Mouse (Mus musculus): ENCODE measurements around the gene Ccin.

The Ccin gene

DNA sequence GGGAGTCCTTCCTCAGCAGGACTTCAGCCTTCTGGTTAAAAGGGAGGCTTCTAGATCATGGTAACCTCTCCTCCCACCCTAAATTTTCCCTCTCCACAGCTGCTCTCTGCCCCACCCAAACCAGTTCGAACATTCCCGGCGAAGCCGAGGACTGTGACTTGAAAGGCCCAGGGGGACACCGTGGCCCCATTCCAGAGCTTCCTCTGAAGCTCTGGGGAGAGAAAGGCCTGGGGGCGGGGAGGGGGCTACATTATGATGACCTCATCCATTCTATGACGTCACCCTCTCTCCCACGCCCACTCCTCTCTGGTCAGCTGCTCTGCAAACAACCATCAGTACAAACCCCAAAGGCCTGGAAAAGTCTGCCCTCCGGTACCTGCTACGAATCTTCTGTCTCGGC lies at the start of gene Ccin:
TSS of gene Ccin (plus strand) at position 303 of the 400 bp plus-strand sequence.
- DNase-seq: no peak

GRCm38 (mm10) chr4:43936186-43936585 lies 47.1 kb upstream of the Ccin start:
- DNase-seq: no peak

GRCm38 (mm10) chr4:43936749-43937674 lies 46.3 kb upstream of the Ccin start:
- no peak for DNase-seq

DNA sequence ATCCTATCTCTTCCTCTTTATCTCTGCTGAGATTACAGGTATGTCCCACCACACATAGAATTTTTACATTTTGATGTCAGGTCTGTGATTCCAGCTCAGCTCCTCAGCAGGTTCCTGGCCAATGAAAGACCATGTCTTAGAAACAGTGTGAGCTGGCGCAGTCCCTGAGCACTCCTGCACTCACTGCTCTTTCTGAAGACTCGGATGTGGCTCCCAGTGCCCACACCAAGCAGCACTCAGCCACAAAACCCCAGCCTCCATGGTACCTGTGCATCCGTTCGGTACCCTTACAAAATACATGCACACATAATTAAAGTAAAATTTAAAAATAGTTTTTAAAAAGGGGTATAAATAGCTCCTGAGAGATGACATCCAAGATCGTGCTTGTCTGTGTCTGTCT lies 42.0 kb upstream of the Ccin start:
- DNase-seq: no peak

- DNase-seq: no peak
Observed at GRCm38 (mm10) chr4:43942421-43942820, 40.9 kb upstream of the Ccin start.

- DNase-seq: no peak
Observed at GRCm38 (mm10) chr4:43947571-43947970, 35.7 kb upstream of the Ccin start.

DNA sequence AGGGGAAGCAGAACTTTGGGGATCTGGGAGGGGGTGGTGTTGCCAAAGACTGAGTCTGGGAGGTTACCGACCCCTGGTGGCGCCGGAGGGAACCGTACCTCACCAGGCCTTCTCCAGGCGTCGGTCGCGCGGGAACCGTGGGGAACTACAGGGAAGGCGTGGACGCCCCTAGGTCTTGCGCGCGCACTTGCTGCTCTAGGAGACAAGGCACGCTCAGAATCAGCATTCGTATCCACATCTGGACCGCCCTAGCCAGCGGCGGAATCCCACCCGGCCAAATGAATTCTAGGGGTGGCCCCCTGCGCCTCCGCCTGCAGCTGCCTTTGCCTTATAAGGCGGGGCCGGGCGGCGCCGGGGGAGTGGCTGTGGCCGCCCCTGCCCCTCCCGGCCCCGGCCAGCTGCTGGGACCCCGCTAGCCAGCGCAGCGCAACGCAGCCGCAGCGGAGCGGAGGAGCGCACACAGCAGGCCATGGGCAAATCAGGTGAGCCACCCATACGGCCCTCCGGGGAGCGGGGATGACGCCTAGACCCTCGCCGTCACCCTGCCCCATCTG lies 25.9 kb upstream of the Ccin start, which contains the start of gene Glipr2:
TSS of gene Glipr2 (plus strand) at position 110 of the 554 bp plus-strand sequence.
- DNase-seq: peak; percentile 54

- no peak for DNase-seq
Observed at GRCm38 (mm10) chr4:43957846-43958461, 25.3 kb upstream of the Ccin start.

GRCm38 (mm10) chr4:43959523-43960179 lies 23.6 kb upstream of the Ccin start:
- DNase-seq: no peak

GRCm38 (mm10) chr4:43960207-43960606 lies 23.1 kb upstream of the Ccin start:
- no peak for DNase-seq

GRCm38 (mm10) chr4:43964326-43964833 lies 18.9 kb upstream of the Ccin start:
- DNase-seq: no peak

DNA sequence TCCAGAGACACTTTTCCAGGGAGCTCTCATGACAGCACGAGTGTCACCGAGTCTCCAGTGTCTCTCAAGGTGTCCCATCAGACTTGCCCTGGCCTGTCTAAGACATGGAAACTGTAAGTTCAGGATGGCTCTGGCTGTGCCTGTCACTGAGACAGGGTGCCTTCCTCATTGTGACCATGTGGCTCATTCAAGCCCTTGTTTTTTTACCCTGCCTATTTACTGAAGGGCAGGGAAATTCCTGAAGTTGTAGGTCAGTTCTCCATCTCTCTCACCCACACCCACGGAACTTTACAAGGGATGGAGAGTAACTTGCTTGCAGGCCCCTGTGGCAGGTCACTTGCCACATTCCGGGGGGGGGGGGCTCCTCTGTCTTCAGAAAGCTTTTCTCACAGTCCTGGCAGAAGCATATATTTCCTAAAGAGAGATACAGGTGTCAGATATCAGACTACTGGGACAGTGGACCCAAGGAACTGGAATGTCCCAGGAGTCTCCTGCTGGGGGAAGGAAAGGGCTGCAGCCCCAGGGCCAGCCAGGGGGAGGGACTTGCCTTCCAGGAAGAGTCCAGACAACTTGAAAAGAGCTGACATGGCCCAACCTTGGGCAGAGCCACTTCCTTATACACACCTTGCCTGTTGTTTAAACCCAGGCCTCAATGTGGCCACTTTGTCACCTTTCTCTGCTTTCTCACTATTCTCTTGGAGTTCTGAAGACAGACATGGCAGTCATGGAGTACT lies 18.2 kb upstream of the Ccin start:
- DNase-seq: no peak

DNA sequence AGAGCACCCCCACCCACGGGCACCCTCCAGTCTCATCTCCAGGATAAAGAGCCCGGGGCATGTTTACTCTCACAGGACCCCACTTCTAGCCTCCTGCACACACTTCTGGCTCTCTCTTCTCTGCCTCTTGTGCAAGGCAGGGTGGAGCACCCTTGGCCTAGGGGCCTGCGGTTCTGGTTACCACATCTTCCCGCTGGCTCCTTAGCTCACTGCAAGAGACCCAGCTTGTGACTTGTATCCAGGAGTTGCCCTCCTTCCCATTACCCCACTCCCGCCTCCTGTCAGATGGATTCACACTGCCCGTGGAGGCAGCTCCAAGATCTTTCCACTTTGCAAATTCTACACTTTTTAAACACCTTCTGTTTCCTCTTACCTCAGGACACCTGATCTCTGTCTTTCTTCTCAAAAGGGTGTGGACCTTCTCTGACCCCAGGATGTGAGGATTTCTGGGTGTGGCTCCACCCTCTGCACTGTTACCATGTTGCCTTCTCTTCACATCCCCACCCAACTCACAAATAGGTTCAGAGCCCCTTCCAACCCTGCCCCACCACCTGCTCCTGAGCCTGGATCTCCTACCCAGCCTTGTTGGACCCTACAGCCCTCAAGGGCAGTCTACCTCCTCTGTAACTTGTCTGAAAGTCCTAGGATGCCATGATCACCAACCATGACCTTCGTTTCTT lies 17.3 kb upstream of the Ccin start:
- no peak for DNase-seq

DNA sequence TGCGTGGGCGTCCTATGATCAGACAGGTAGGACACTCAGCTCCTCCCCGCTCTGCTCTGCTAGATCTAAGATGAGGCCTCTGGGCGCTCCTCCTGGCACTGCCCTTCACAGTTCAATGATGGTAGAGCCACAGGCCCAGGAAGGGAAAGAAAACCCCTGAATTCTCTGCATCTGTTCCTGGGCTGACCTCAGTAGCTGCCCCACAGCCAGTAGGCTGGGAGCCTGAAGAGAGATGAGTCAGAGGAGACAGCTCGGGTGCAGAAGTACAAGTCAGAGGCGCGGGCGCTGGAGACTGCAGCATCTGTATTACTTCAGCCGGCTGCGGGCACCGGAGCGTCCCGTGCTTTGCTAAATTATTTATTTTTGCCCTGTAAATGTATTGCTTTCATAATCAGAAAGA lies 14.6 kb upstream of the Ccin start:
- DNase-seq: peak; percentile 55

DNA sequence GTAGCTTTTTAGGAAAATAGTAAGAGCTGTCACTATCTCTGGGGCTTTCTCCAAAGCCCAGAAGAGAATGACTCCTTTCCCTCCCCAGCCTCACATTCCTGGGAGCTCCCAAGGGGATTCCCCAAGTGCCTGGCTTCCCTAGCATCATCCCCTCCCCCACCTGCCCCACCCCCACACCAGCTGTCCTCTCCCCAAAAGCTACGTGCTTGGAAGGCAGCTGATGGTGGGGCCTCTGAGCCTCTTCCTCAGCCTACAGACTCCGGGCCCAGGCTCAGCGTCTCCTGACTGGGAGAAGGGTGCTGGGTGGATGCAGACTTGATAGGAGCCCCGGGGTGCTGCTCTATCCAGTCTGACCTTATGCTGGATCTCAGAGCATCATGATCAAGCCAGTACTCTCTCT lies 13.9 kb upstream of the Ccin start:
- DNase-seq: no peak

GRCm38 (mm10) chr4:43970393-43971330 lies 12.6 kb upstream of the Ccin start:
- DNase-seq: no peak

DNA sequence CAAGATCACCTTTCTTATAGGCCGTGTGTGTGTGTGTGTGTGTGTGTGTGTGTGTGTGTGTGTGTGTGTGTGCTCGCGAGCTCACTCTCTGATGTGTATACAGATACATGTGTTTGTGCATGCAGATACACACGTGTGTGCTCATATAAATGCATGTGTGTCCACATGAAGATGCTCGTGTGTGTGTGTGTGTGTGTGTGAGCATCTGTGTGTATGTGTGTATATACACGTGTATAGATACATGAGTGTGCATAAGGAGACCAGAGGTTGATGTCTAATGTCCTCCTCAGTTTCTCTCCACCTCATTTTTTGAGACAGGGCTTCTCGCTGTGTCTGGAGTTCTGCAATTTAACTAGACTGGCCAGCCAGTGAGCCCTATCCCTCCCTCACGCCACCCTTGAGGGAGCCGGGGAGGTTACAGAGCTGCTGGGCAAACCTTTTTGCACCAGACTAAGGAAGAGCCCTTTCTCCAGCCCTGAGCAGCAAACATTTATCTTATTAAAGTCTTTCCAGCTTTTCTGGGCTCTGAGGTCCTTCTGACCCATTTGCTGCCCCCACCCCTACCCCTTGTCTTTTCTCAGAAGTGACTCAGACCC lies 11.6 kb upstream of the Ccin start:
- DNase-seq: no peak

DNA sequence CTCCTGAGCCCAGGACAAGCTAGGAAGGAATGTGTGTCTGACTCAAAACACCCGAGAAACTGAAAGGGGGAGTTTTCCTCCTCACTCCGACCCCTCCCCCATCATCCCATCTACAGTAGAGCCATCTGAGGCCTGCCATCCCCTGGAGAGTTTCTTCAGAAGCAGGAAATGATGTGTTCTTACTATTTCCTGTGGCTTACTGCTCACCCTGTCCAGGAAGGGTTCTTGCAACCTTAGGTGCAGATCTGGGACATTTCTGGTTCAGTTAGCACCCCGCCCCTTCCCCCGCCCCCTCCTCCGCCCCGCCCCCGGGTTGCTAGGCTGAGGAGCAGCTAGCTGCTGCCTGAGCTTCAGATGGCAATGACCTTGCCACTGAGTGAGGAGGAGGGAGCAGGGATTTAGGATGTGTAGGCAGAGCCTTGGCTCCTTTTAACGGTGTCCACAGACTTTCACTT lies 11.1 kb upstream of the Ccin start:
- no peak for DNase-seq

DNA sequence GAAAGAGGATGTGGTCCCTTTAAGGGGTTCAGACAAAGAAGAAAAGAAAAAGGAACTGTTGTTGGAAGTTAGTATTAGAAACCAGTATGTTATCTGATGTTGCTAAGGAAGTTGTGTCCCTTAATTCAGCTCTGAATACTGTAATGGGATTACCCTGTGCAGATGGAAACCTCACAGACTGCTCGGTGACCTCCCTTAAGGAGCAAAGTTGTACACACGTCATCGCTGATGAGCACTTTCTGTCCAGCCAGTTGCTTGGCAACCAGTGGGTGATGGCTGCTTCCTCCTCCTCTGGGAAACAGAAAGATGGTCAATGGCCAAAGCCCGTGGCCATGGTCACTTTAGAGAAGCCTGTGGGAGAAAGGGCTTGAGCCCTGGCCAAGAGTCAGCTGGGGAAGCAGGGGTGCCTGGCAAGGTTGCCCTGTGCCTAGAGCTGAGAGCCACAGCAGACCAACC lies 9.7 kb upstream of the Ccin start:
- DNase-seq: peak; percentile 75

Data from layer of hippocampus, adult 9-11 months (tissue).